Mouse (Mus musculus) limb, embryonic 14.5 days (tissue): ENCODE data around the gene Med29. TPM values are rescaled to one million over a fixed set of nuclear protein-coding genes. Genes with fewer than 3 reads are reported as not detected.

ENCODE experiments used
- ATAC-seq: fragments of 200-750 bp; cut with Nextera tagmentation; 2 replicates; pipeline ENCODE4 v1.8.0; 2017; ENCODE audit warnings: low read depth, moderate number of reproducible peaks, moderate TSS enrichment; ENCODE audit not compliant: low FRiP score
- DNase-seq: peaks from one replicate; pipeline ENCODE4 v3.0.0-alpha.2; 2015; ENCODE audit warnings: low spot score
- H3K27ac ChIP-seq: fragments of 300-500 bp; sonication (generic); replicated peaks from 2 replicates; pipeline ENCODE4 v1.5.1; 2014; ENCODE audit warnings: low read depth, mild to moderate bottlenecking, low read length, moderate library complexity, mixed read lengths
- H3K27me3 ChIP-seq: fragments of 300-500 bp; sonication (generic); 2 replicates; pipeline ENCODE4 v1.6.1; 2014; ENCODE audit warnings: low read length, mixed read lengths; ENCODE audit not compliant: control insufficient read depth, insufficient read depth
- H3K36me3 ChIP-seq: fragments of 300-500 bp; sonication (generic); 2 replicates; pipeline ENCODE4 v1.6.1; 2014; ENCODE audit warnings: mild to moderate bottlenecking, low read length, moderate library complexity, mixed read lengths; ENCODE audit not compliant: control insufficient read depth, insufficient read depth
- H3K4me1 ChIP-seq: fragments of 300-500 bp; sonication (generic); 2 replicates; pipeline ENCODE4 v1.6.1; 2014; ENCODE audit warnings: antibody characterized with exemption, low read length, mixed read lengths; ENCODE audit not compliant: control insufficient read depth, insufficient read depth
- H3K4me2 ChIP-seq: fragments of 300-500 bp; sonication (generic); replicated peaks from 2 replicates; pipeline ENCODE4 v1.6.1; 2014; ENCODE audit warnings: low read depth, mild to moderate bottlenecking, low read length, moderate library complexity; ENCODE audit not compliant: severe bottlenecking
- H3K4me3 ChIP-seq: fragments of 300-500 bp; sonication (generic); replicated peaks from 2 replicates; pipeline ENCODE4 v1.5.1; 2014; ENCODE audit warnings: low read length
- H3K9ac ChIP-seq: fragments of 300-500 bp; sonication (generic); 2 replicates; pipeline ENCODE4 v1.6.1; 2014; ENCODE audit warnings: mild to moderate bottlenecking, low read depth, low read length, moderate library complexity; ENCODE audit not compliant: severe bottlenecking
- H3K9me3 ChIP-seq: fragments of 300-500 bp; sonication (generic); 2 replicates; pipeline ENCODE4 v1.6.1; 2016; ENCODE audit warnings: low read length; ENCODE audit not compliant: control insufficient read depth
- POLR2A ChIP-seq: fragments of 200-500 bp; IDR thresholded peaks from 2 replicates; pipeline ENCODE4 v1.8.0; 2012; ENCODE audit warnings: inconsistent platforms, mild to moderate bottlenecking, moderate library complexity, borderline replicate concordance; ENCODE audit not compliant: insufficient read depth, insufficient read length; ENCODE audit errors: extremely low read depth
- WGBS: fragments of 180-500 bp; shearing (Covaris S2); extraction: QIAGEN DNeasy Blood & Tissue Kit; methylation state at CpG from one replicate; pipeline ENCODE4 v1.1.7; 2014; 5-methylcytosine and 5-hydroxymethylcytosine counted together
- polyA plus RNA-seq, 2 experiments: library from polyadenylated mRNA; depleted of rRNA in 1 of 2; stranded (reverse) in 1 of 2; unstranded in 1 of 2; fragments of >200 nt; fragmentation: Nextera tagmentation in 1 of 2; extraction: Ambion mirVana in 1 of 2; gene quantifications; 2 replicates each; pipeline versions ENCODE4 v1.2.1 to v1.2.3; 2012 to 2014

Med29 gene
- polyA plus RNA-seq, 2 experiments: 47.5 to 49.9 TPM

GRCm38 (mm10) chr7:28386007-28386406, 6.5 kb downstream of the Med29 start:
- H3K9ac ChIP-seq: no peak overlapping the region
- 80% methylated on average over 7 of the region's 7 CpGs for WGBS
- peaks cover 24% of the 10 kb centered on the region for H3K4me1 ChIP-seq
- H3K9me3 ChIP-seq: no peaks in the 10 kb centered on the region
- peaks cover 32% of the 10 kb centered on the region for H3K36me3 ChIP-seq
- ATAC-seq (no peak), DNase-seq (no peak)
- no peak for TF ChIP-seq POLR2A
- H3K4me3 ChIP-seq: no peak overlapping the region
- H3K4me2 ChIP-seq: no peak overlapping the region
- H3K27me3 ChIP-seq: no peaks in the 10 kb centered on the region
- no peak overlapping the region for H3K27ac ChIP-seq

DNA sequence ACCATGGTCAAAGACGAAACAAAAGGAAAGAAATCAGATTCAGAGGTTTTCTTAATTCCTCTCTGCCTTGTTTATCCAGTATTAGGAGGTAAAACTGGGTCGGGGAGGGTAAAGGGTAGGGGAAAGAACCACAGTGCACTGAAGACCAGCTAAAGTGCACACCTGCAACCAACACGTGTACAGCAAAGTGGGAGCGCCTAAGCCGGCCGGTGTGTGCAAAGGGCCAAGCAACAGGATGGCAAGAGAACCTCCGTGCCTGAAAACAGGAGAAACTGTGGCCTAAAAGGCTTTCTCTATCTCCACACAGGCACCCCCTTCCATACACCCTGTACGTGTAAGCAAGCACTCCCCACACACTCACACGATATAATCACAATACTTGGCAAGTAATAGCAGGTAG, 7.3 kb downstream of the Med29 start:
- no peak for TF ChIP-seq POLR2A
- 93% methylated on average over 9 of the region's 9 CpGs for WGBS

GRCm38 (mm10) chr7:28384162-28384561, 8.3 kb downstream of the Med29 start:
- H3K4me3 ChIP-seq: no peak overlapping the region
- no peak for TF ChIP-seq POLR2A
- H3K4me2 ChIP-seq: no peak overlapping the region
- WGBS: 85% methylated on average over 6 of the region's 6 CpGs
- no peak overlapping the region for H3K27ac ChIP-seq
- peaks cover 41% of the 10 kb centered on the region for H3K4me1 ChIP-seq
- H3K27me3 ChIP-seq: no peaks in the 10 kb centered on the region
- no peak for DNase-seq
- H3K9ac ChIP-seq: no peak overlapping the region
- peaks cover 17% of the 10 kb centered on the region for H3K36me3 ChIP-seq
- ATAC-seq: no peak
- no peaks in the 10 kb centered on the region for H3K9me3 ChIP-seq

More for the DNA sequence above, 7.3 kb downstream of the Med29 start:
- Histone ChIP-seq H3K4me3 (no peak overlapping the region), H3K27ac (no peak overlapping the region), H3K9ac (no peak overlapping the region), H3K36me3 (peaks cover 25% of the 10 kb centered on the region), H3K9me3 (no peaks in the 10 kb centered on the region), H3K4me2 (no peak overlapping the region), H3K27me3 (no peaks in the 10 kb centered on the region), H3K4me1 (peaks cover 33% of the 10 kb centered on the region)
- no peak for ATAC-seq
- DNase-seq: no peak

DNA sequence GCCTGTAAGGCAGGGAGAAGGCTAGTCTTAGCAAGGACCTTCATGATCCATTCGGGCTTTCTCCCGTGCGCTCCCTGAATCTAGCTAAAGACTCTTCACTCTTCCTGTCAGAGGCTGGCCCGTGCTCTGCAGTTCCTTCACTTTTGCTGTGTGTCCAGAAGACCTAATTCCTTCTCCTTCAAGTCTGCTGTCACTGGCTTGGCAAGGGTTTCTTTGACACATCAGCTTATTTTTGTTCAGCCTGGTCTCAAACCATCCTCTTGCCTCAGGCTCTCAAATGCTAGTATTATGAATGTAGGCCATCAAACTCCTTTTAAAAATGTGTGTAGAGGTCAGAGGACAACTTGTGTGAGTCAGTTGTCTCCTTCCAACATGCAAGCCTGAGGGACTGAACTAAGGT, 8.9 kb downstream of the Med29 start:
- no peak for ATAC-seq
- Histone ChIP-seq H3K27me3 (no peaks in the 10 kb centered on the region), H3K4me3 (no peak overlapping the region), H3K9me3 (no peaks in the 10 kb centered on the region), H3K4me1 (peaks cover 42% of the 10 kb centered on the region), H3K27ac (no peak overlapping the region), H3K9ac (no peak overlapping the region), H3K36me3 (peaks cover 11% of the 10 kb centered on the region), H3K4me2 (no peak overlapping the region)
- 85% methylated on average over 4 of the region's 4 CpGs for WGBS
- DNase-seq: no peak
- no peak for TF ChIP-seq POLR2A

DNA sequence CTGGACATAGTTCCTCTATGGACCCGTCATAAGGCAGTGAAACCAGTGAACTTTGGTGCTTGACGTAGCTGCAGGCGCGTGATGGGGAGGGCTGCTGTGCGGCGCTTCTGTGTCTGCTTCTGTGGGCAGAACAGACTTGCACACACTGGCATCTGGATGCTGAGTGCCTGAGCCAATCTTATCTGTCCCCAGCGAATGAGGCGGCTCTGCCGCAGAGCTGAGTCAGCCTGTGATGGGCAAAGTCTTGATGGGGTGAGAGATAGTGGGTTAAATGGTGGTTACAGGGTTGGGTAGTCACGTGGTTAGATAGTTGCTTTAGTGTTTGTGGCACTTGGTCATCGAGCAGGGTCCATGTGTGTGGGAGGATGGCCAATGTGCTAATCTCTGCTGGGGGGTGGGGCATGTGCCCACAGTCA, 9.5 kb downstream of the Med29 start:
- ATAC-seq (no peak), DNase-seq (no peak)
- Histone ChIP-seq H3K9me3 (no peaks in the 10 kb centered on the region), H3K9ac (no peak overlapping the region), H3K4me1 (peaks cover 48% of the 10 kb centered on the region), H3K4me3 (no peak overlapping the region), H3K36me3 (peaks cover 7% of the 10 kb centered on the region; the same call in 1 of the 2 replicates), H3K4me2 (0 out of 2 replicates have a peak overlapping the region, but pooled peaks have one; percentile 4), H3K27me3 (no peaks in the 10 kb centered on the region), H3K27ac (peak overlapping the region; percentile 10; the same call in 1 of the 2 replicates)
- 63% methylated on average over 11 of the region's 11 CpGs for WGBS
- no peak for TF ChIP-seq POLR2A
